Mouse (Mus musculus): ENCODE measurements around the gene Tacc2. TPM values are rescaled to one million over a fixed set of nuclear protein-coding genes. Genes with fewer than 3 reads are reported as not detected.

Tacc2 gene
- total and polyA plus RNA-seq, 2 experiments, result 10.0 to 14.3 TPM

DNA sequence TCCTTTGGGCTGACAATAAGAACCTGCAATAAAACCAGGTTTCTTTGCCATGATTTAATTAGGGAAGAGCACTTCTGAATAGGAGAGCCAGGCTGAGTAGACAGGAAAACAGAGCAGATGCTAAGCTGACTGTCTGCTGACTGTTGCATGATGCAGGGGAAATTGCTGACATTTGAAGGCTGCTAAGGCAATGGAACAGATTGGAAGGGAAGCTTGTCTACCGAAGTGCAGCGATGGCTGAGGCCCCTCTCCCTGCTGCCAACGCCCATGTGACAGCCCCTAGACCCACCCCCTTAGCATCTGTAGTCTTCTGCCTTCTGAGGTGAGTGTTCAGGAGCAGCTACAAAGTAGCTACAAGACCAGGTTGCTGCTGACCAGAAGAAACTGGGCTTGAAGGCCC is 148.9 kb downstream of the Tacc2 start:
- Histone ChIP-seq H3K4me3 (ENCODE audit: insufficient read depth, low read depth, low read length) (no peak overlapping the region), H3K9ac (ENCODE audit: low read depth, low read length) (no peak overlapping the region), H3K79me2 (ENCODE audit: control insufficient read depth, insufficient read depth, low read length) (no peaks in the 10 kb centered on the region), H3K36me3 (ENCODE audit: control insufficient read depth, insufficient read depth, low read length) (peaks cover 4% of the 10 kb centered on the region; the same call in 1 of the 2 replicates), H3K27ac (replicated peaks; ENCODE audit: insufficient read depth, low read depth, low read length) (no peak overlapping the region), H3K27me3 (ENCODE audit: control insufficient read depth, insufficient read depth, low read length) (no peaks in the 10 kb centered on the region), H3K4me1 (ENCODE audit: control insufficient read depth, insufficient read depth, low read length) (no peaks in the 10 kb centered on the region)
- no peak for DNase-seq (ENCODE audit: extremely low read depth, low read depth, low spot score)
- no peak for TF ChIP-seq CTCF (IDR thresholded peaks at IDR 0.05; ENCODE audit: low read depth, low read length)
- TF ChIP-seq POLR2A (IDR thresholded peaks at IDR 0.05; ENCODE audit: extremely low read depth, insufficient read depth, low read length), result no peak
- WGBS, result 80% methylated on average over 3 of the region's 3 CpGs

DNA sequence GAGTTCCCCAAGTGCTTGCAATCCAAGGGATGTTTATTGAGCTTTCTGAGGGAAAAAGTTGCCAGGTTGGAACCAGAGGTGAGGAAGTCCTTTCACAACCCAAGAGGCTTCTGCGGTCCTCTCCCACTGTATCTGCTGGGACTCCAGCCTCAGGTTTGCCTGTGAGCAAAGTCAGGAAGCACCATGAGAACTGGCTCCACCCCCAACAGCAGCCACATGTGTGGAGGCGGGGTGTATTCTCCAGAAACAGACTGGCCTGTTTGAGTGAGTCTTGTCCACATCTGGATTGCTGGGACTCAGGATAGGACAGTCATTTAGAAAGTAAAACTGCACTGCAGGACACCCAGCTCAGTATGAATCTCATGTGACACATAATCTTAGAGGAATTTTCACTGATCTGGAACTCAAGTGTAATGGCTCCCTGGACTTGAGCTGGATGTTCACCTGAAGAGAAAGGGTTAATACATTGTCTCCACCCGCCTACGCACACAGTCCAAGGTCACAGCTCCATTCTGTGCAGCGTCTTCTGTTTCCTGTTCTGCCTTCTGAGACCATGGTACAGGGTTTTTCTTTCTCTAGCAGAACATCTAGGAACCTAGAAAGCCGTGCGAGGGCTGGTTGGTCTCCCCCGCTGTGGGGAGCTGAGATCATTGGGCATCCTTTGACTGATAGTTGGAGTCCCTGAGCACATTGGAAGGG is 149.6 kb downstream of the Tacc2 start:
- Histone ChIP-seq H3K4me1 (ENCODE audit: control insufficient read depth, insufficient read depth, low read length) (no peaks in the 10 kb centered on the region), H3K9ac (ENCODE audit: low read depth, low read length) (no peak overlapping the region), H3K36me3 (ENCODE audit: control insufficient read depth, insufficient read depth, low read length) (peaks cover 4% of the 10 kb centered on the region; the same call in 1 of the 2 replicates), H3K27ac (replicated peaks; ENCODE audit: insufficient read depth, low read depth, low read length) (no peak overlapping the region), H3K79me2 (ENCODE audit: control insufficient read depth, insufficient read depth, low read length) (no peaks in the 10 kb centered on the region), H3K4me3 (ENCODE audit: insufficient read depth, low read depth, low read length) (no peak overlapping the region), H3K27me3 (ENCODE audit: control insufficient read depth, insufficient read depth, low read length) (no peaks in the 10 kb centered on the region)
- WGBS, result 62% methylated on average over 8 of the region's 8 CpGs
- DNase-seq (ENCODE audit: extremely low read depth, low read depth, low spot score), result peak; percentile 4
- no peak for TF ChIP-seq POLR2A (IDR thresholded peaks at IDR 0.05; ENCODE audit: extremely low read depth, insufficient read depth, low read length)
- TF ChIP-seq CTCF (IDR thresholded peaks at IDR 0.05; ENCODE audit: low read depth, low read length), result no peak

DNA sequence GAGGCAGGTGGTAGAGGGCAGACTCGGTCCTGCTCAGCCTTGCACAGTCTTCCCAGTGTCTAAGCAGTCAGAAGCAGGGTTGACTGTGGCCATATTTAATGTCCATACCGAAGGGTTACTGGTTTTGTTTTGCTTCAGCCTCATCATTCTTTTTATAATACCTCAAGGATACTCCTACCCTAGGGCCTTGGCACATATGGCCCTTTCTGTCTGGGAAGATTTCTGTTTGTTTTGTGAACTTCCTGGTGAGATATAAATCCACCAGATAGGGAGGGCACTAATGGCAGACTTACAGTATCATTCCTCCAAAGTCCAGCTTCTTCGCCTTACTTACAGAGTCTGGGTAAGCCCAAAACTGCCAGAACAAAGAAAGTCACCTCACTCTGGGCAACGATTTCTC is 150.3 kb downstream of the Tacc2 start:
- Histone ChIP-seq H3K4me3 (ENCODE audit: insufficient read depth, low read depth, low read length) (no peak overlapping the region), H3K36me3 (ENCODE audit: control insufficient read depth, insufficient read depth, low read length) (peaks cover 4% of the 10 kb centered on the region; the same call in 1 of the 2 replicates), H3K79me2 (ENCODE audit: control insufficient read depth, insufficient read depth, low read length) (no peaks in the 10 kb centered on the region), H3K9ac (ENCODE audit: low read depth, low read length) (no peak overlapping the region), H3K27ac (replicated peaks; ENCODE audit: insufficient read depth, low read depth, low read length) (no peak overlapping the region), H3K27me3 (ENCODE audit: control insufficient read depth, insufficient read depth, low read length) (no peaks in the 10 kb centered on the region), H3K4me1 (ENCODE audit: control insufficient read depth, insufficient read depth, low read length) (no peaks in the 10 kb centered on the region)
- 83% methylated on average over 4 of the region's 4 CpGs for WGBS
- no peak for DNase-seq (ENCODE audit: extremely low read depth, low read depth, low spot score)
- TF ChIP-seq CTCF (IDR thresholded peaks at IDR 0.05; ENCODE audit: low read depth, low read length) (no peak), POLR2A (IDR thresholded peaks at IDR 0.05; ENCODE audit: extremely low read depth, insufficient read depth, low read length) (no peak)

DNA sequence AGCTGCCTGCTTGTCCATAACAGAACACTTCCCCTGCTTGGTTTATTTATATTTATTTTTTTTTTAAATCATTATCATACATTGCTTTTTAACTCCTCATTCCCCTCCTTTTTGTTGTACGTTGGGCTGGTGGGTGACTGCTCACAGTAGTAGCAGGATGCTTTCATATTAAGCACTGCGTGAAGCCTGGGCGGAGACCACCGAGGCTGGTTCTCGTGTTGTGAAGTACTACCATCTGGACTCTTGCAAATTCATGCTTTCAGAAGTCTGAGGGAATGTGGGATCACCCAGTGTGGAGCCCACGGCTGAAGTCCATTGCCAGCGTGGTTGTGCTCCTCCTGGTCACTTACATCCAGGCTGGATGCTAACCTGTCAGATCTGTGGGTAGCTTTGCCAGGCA is 154.6 kb downstream of the Tacc2 start:
- TF ChIP-seq POLR2A (IDR thresholded peaks at IDR 0.05; ENCODE audit: extremely low read depth, insufficient read depth, low read length), result no peak
- TF ChIP-seq CTCF (IDR thresholded peaks at IDR 0.05; ENCODE audit: low read depth, low read length), result no peak
- Histone ChIP-seq H3K79me2 (ENCODE audit: control insufficient read depth, insufficient read depth, low read length) (no peaks in the 10 kb centered on the region), H3K36me3 (ENCODE audit: control insufficient read depth, insufficient read depth, low read length) (peaks cover 19% of the 10 kb centered on the region), H3K9ac (ENCODE audit: low read depth, low read length) (no peak overlapping the region), H3K27me3 (ENCODE audit: control insufficient read depth, insufficient read depth, low read length) (no peaks in the 10 kb centered on the region), H3K27ac (replicated peaks; ENCODE audit: insufficient read depth, low read depth, low read length) (no peak overlapping the region), H3K4me3 (ENCODE audit: insufficient read depth, low read depth, low read length) (no peak overlapping the region), H3K4me1 (ENCODE audit: control insufficient read depth, insufficient read depth, low read length) (no peaks in the 10 kb centered on the region)
- DNase-seq (ENCODE audit: extremely low read depth, low read depth, low spot score), result no peak
- 96% methylated on average over 7 of the region's 7 CpGs for WGBS

DNA sequence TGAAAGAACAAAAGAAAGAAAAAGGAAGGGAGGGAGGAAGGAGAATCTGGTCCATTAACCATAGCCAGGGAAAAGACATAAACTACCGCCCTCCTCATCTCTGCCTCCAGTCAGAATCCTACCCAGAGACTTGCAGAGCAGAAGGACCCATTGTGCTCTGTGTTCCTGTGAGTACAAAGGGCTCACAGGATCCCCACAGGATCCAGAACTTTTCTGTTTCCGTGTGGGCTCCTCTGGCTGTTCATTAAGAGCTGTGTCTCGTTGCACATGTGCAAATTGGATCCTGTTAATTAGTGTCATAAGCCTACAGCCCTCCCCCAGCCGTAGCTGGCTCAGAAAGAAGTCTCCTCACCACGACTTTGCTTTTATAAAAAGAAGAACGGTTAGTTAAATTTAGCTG is 155.7 kb downstream of the Tacc2 start:
- H3K79me2 ChIP-seq (ENCODE audit: control insufficient read depth, insufficient read depth, low read length), result no peaks in the 10 kb centered on the region
- 92% methylated on average over 6 of the region's 6 CpGs for WGBS
- H3K27ac ChIP-seq (replicated peaks; ENCODE audit: insufficient read depth, low read depth, low read length), result no peak overlapping the region
- H3K4me3 ChIP-seq (ENCODE audit: insufficient read depth, low read depth, low read length), result no peak overlapping the region
- H3K27me3 ChIP-seq (ENCODE audit: control insufficient read depth, insufficient read depth, low read length), result no peaks in the 10 kb centered on the region
- TF ChIP-seq POLR2A (IDR thresholded peaks at IDR 0.05; ENCODE audit: extremely low read depth, insufficient read depth, low read length) (no peak), CTCF (IDR thresholded peaks at IDR 0.05; ENCODE audit: low read depth, low read length) (no peak)
- peaks cover 21% of the 10 kb centered on the region for H3K36me3 ChIP-seq (ENCODE audit: control insufficient read depth, insufficient read depth, low read length)
- H3K9ac ChIP-seq (ENCODE audit: low read depth, low read length), result no peak overlapping the region
- H3K4me1 ChIP-seq (ENCODE audit: control insufficient read depth, insufficient read depth, low read length), result no peaks in the 10 kb centered on the region
- no peak for DNase-seq (ENCODE audit: extremely low read depth, low read depth, low spot score)

DNA sequence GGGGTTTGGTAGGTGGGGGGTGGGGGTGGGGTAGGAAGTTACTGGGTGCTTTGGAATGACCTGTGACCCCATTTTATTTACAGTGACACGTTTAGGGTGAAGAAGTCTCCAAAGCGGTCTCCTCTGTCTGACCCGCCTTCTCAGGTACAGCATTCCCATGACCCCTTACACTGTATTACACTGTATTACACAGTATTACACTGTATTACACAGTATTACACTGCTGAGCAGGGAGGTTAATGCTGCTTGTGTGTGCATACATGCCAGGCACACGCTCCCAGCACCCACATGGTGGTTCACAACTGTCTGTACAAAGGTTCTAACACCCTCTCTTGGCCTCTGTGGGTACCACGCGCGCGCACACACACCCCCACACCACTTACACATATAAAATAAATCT is 156.2 kb downstream of the Tacc2 start:
- Histone ChIP-seq H3K4me1 (ENCODE audit: control insufficient read depth, insufficient read depth, low read length) (no peaks in the 10 kb centered on the region), H3K36me3 (ENCODE audit: control insufficient read depth, insufficient read depth, low read length) (peaks cover 25% of the 10 kb centered on the region), H3K27me3 (ENCODE audit: control insufficient read depth, insufficient read depth, low read length) (no peaks in the 10 kb centered on the region), H3K79me2 (ENCODE audit: control insufficient read depth, insufficient read depth, low read length) (no peaks in the 10 kb centered on the region), H3K27ac (replicated peaks; ENCODE audit: insufficient read depth, low read depth, low read length) (no peak overlapping the region), H3K4me3 (ENCODE audit: insufficient read depth, low read depth, low read length) (no peak overlapping the region), H3K9ac (ENCODE audit: low read depth, low read length) (no peak overlapping the region)
- no peak for DNase-seq (ENCODE audit: extremely low read depth, low read depth, low spot score)
- WGBS, result 92% methylated on average over 8 of the region's 8 CpGs
- no peak for TF ChIP-seq CTCF (IDR thresholded peaks at IDR 0.05; ENCODE audit: low read depth, low read length)
- no peak for TF ChIP-seq POLR2A (IDR thresholded peaks at IDR 0.05; ENCODE audit: extremely low read depth, insufficient read depth, low read length)

Data from liver, adult 2 months (tissue).